Mouse (Mus musculus): ENCODE data around the gene Mrpl53.

The Mrpl53 gene

GRCm38 (mm10) chr6:83120930-83121862 is 12.4 kb downstream of the Mrpl53 start, which contains the start of gene Wbp1:
TSS of gene Wbp1 (minus strand) at chr6:83121559.
- DNase-seq (ENCODE audit: low read depth, low spot score), result peak; percentile 100

DNA sequence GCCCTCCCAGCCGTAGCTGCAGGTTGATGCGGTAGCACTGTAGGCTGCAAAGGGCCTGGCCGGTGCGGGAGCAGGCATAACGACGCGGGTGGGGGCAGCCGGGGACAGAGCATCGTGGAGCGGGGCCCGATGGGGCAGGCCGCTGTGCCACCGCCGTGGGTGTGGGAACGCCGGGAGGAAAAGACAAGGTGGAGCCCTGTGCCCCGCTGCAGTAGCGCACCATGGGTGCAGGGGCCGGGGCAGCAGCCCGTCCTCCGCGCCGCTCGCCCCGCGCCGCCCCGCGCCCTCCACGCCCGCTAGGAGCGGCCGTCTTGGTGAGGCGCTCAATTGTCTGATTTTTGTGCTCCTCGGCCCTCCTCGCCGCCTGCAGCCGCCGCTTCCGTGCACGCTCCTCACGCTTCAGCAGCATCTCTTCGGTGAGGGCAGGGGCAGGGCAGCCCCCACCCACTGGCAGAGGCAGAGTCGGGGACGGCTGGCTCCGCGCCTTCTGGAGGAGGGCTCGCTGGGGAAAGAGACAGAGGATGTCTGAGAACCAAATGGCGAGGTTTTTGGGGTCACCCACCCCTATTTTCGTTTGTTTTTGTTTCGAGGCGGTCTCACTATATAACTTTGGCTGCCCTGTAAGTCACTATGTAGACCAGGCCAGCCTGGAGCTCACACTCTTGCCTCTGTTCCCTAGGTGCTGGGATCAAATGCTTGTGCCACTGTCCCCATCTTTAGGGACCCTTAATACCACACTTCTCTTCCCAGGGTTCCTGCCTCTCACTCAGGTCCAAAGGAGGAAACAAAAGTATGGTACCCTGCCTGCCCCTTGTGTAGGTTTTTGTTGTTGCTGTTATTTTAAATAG is 13.2 kb downstream of the Mrpl53 start:
- no peak for DNase-seq (ENCODE audit: low read depth, low spot score)

DNA sequence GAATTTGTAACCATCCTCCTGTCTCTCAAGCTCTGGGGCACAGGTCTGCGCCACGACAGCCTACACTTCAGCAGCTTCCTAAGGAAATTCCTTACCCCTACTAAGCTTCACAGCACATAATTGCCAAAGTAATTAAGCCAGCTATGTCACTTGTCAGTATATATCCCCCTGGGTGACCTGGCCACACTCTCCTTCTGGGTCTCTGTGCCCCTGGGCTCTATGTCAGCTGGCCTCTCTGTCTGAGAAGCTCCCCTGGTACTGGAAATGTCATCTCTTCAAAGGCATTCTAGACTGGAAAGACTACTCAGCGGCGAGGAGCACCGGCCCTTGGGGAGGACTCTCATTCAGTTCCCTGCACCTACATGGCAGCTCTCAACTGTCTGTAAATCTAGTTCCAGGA is 14.1 kb downstream of the Mrpl53 start:
- no peak for DNase-seq (ENCODE audit: low read depth, low spot score)

- DNase-seq (ENCODE audit: low read depth, low spot score), result peak; percentile 97
Observed at GRCm38 (mm10) chr6:83124851-83125312, 16.0 kb downstream of the Mrpl53 start.

DNA sequence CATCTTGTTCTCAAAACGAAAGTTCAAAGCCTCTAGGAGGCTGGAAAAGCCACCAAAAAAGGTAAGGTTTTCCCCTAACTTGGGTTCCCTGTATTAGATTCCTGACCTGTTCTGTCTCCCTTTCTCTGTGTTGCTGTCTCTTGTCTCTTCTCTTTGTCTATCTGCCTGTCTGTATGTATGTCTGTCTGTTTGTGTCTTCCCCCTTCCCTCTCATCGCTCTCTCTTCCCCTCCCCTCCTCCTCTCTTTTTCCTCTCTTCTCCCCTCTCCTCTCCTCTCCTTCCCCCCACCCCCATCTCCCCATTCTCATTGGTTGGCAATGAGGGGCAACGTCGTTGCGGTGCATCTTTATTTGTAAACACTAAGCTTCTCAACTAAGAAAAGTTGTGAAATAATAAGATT is 16.5 kb downstream of the Mrpl53 start, which contains the start of gene Ino80b:
TSS of gene Ino80b (minus strand) at position 101 of the 400 bp plus-strand sequence.
- no peak for DNase-seq (ENCODE audit: low read depth, low spot score)

GRCm38 (mm10) chr6:83127419-83127818 is 18.6 kb downstream of the Mrpl53 start:
- peak; percentile 53 for DNase-seq (ENCODE audit: low read depth, low spot score)

- no peak for DNase-seq (ENCODE audit: low read depth, low spot score)
Observed at GRCm38 (mm10) chr6:83131469-83132034, 22.7 kb downstream of the Mrpl53 start.

DNA sequence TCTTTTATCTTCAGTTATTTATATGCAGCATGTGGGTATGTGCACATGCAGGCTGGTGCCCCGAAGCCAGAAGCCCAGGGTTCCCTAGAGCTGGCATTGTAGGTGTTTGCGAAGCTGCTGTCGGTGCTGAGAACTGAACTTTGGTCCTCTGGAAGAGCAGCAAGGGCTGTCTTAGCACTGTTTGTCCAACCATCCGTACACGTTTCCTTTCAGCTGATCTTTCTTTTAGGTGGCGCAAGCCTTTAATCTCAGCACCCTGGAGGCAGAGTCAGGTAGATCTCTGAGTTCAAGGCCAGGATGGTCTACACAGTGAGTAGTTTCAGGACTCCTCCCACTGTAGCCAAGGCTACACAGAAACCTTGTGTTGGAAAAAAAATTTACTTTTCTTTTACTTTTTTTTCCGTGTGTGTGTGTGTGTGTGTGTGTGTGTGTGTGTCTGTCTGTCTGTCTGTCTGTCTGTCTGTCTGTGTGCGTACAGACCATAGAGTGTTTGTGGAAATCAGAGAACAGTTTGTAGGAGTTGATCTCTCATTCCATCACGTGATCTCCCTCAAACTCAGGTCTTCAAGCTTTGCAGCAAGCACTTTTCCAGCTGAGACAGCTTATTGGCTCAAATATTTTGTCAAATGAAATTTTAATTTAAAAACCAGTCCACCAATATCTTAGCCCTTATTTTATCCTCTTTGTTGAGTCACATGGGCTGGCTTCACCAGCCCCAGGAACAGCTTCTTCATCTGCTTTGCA is 23.5 kb downstream of the Mrpl53 start:
- no peak for DNase-seq (ENCODE audit: low read depth, low spot score)

DNA sequence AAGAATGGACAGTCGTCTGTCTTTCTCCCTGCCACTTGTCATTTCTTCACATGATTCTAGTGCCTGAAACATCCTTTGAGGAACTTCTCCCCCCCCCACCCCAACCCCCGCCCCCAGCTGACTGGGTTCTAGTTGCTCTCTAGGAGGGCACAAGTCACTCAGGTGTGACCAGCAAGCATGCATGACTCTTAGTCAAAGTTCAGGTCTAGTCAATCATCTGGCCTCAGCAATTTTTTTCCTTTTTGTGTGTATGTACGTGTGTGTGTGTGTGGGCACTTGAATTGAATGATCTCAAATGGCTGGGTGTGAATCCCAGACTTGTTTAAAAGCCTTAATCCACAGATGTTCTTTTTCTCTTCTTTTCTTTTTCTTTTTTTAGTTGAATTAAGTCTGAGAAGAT is 25.4 kb downstream of the Mrpl53 start:
- DNase-seq (ENCODE audit: low read depth, low spot score), result no peak

GRCm38 (mm10) chr6:83134951-83135513 is 26.2 kb downstream of the Mrpl53 start, which contains the start of gene Rtkn:
TSS of gene Rtkn (plus strand) at chr6:83135463.
- no peak for DNase-seq (ENCODE audit: low read depth, low spot score)

GRCm38 (mm10) chr6:83135571-83136161 is 26.8 kb downstream of the Mrpl53 start:
- DNase-seq (ENCODE audit: low read depth, low spot score), result no peak

GRCm38 (mm10) chr6:83136291-83136880 is 27.5 kb downstream of the Mrpl53 start:
- no peak for DNase-seq (ENCODE audit: low read depth, low spot score)

- DNase-seq (ENCODE audit: low read depth, low spot score), result peak; percentile 56
Observed at GRCm38 (mm10) chr6:83136881-83137575, 28.2 kb downstream of the Mrpl53 start.

DNA sequence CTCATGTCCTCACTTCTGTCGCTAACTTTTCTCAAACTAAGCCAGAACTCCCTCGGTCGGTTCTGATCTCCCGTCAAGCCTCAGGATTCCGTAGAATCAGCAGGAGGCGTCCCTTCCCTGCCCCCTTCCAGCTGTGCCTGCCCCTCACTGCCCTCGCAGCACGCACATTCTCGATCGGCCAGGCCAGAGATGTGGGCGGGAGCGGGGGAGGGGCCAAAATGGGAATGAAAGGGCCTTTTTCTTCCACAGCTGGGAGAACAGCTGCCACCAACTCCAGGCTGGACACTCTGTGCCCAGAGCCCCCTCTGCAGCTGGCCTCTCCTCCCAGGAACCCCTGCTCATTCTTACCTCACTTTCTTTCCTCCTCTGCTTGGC is 28.7 kb downstream of the Mrpl53 start:
- peak; percentile 54 for DNase-seq (ENCODE audit: low read depth, low spot score)

DNA sequence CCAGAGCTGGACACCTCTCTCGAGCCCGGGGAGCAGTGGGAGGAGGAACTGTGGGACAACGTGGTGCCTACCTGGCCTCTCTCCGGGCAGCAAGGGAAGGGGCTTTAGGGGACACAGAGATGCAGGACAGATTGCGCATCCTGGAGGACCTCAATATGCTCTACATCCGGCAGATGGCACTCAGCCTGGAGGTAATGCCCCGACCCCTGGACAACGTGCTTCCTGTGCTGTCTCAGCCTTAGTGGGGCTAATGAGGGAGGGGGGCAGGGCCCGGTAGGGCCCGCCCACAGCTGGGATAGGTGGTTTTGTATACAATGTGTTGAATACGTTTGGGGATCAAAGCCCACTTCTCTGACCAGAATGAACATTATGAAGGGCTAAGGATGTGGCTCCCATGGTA is 29.2 kb downstream of the Mrpl53 start:
- no peak for DNase-seq (ENCODE audit: low read depth, low spot score)

GRCm38 (mm10) chr6:83140044-83140443 is 31.2 kb downstream of the Mrpl53 start:
- no peak for DNase-seq (ENCODE audit: low read depth, low spot score)

DNA sequence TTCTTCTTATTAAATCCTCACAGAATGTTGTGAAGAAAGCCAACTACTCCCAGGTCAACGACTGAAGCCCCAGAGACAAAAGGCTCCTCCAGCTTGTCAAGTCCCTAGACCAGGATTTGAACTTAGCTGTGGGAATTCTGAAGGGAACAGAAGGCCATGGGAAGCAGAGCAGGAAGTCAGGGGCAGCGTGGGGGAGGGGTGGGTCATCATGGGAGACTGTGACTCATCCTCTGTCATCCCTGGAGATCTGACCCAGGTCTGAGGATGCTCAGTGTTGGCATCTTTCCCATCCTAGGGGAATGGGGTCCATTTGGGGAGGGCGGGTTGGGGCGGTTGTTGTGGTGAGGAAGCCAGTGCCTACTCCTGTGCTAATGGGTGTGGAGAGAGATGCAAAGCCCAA is 32.8 kb downstream of the Mrpl53 start:
- DNase-seq (ENCODE audit: low read depth, low spot score), result no peak

DNA sequence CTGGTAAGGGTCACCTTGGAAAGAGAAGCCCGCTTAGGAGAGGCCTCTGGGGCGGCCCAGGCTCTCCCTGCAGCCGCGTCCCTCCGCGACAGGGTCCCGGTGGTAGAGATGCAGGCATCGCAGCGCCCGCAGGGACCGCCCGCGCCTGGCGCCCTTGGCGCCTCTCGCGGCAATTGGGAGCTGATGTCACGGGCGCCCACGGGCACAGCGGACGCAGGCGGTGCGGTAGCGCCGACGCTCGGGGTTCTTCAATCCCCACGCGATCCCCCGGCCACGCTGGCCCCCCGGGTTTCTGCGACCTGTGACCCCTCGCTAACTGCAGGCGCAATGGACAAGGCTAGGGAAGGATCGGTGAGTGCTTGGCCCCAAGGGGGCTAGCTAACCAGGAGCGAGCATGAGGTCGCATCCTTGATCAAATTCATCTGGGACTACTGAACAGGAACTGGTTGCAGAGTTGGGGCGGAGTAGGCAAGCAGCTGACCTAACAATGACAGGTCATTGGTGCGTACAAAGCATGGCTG is 33.4 kb downstream of the Mrpl53 start:
- DNase-seq (ENCODE audit: low read depth, low spot score), result no peak

DNA sequence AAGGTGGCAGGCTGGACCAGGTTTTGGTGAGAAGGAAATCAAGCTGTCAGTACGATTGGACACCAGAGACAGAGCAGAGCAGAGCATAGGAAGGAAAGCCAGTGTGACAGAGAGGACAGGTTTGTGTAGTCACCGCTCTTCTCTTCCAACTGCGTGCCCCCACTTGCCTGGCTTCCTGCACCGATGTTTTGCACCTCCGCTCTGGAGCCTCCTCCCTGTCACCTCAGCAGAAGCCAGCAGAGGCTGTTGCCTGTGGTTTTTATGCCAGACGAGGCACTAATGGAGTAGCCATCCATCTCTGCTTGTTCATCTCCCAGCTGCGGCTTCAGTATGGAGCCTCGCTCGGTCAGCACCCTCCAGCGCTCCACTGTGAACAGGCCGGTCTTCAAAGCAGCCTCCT is 34.0 kb downstream of the Mrpl53 start:
- no peak for DNase-seq (ENCODE audit: low read depth, low spot score)

Measured in R1 (cell line).